Mouse (Mus musculus) spleen, adult 2 months (tissue): ENCODE results near the gene Bod1.

Experiments used
- CTCF ChIP-seq: fragments of 200-500 bp; IDR thresholded peaks from 2 replicates; pipeline ENCODE4 v1.5.1; 2011; ENCODE audit warnings: mild to moderate bottlenecking, inconsistent platforms; ENCODE audit not compliant: insufficient read depth, insufficient read length, insufficient replicate concordance; ENCODE audit errors: extremely low read depth
- POLR2A ChIP-seq: fragments of 200-500 bp; IDR thresholded peaks from 2 replicates; pipeline ENCODE4 v1.6.1; 2011; ENCODE audit warnings: low read depth, low read length, inconsistent platforms

- TF ChIP-seq CTCF (no peak), POLR2A (no peak)
These were observed 22.2 kb downstream of the Bod1 start for GRCm38 (mm10) chr11:31649507-31649906.
